Mouse (Mus musculus): ENCODE data around the gene Trp53.
A peak's percentile ranks its signal among the peaks of the same experiment; 100 is the strongest.

Gene Trp53

GRCm38 (mm10) chr11:69632284-69633089 is 52.3 kb downstream of the Trp53 start, which contains the start of gene Fxr2:
Gene Fxr2 (plus strand): TSS chr11:69632990.
- DNase-seq, result peak; percentile 100

- peak; percentile 73 for DNase-seq
Measured at GRCm38 (mm10) chr11:69633128-69633866, 53.1 kb downstream of the Trp53 start.

GRCm38 (mm10) chr11:69635471-69635870 is 55.3 kb downstream of the Trp53 start:
- peak; percentile 16 for DNase-seq

All from cerebellum, adult 9-10 months (tissue).